Mouse (Mus musculus) lung, adult 2 months (tissue): ENCODE measurements at regions not wholly inside any gene's neighbourhood (a gene's known extent, or its start where the extent isn't known, plus 50 kb on each side); places are given as distances from the start of the nearest gene placed in this dataset.

Source experiments
- DNase-seq: peaks from one replicate; pipeline ENCODE4 v3.0.0; 2022
- H3K4me1 ChIP-seq: fragments of 200-500 bp; 2 replicates; pipeline ENCODE4 v1.6.1; 2011; ENCODE audit warnings: low read length; ENCODE audit not compliant: control insufficient read depth, insufficient read depth
- H3K4me3 ChIP-seq: fragments of 200-500 bp; replicated peaks from 2 replicates; pipeline ENCODE3; 2011; ENCODE audit warnings: low read depth, mild to moderate bottlenecking, control low read depth, low read length; ENCODE audit errors: extremely low read depth
- CTCF ChIP-seq: fragments of 200-500 bp; IDR thresholded peaks from 2 replicates; pipeline ENCODE4 v1.5.1; 2011; ENCODE audit warnings: mild to moderate bottlenecking, low read length, control low read depth; ENCODE audit not compliant: insufficient read depth
- POLR2A ChIP-seq: fragments of 200-500 bp; IDR thresholded peaks from 2 replicates; pipeline ENCODE4 v1.6.1; 2011; ENCODE audit warnings: low read depth, mild to moderate bottlenecking, control low read depth, low read length, borderline replicate concordance; ENCODE audit errors: extremely low read depth
- WGBS: fragments of 180-500 bp; shearing (Covaris S2); methylation state at CpG from one replicate; pipeline ENCODE4 v1.1.7; 2018; 5-methylcytosine and 5-hydroxymethylcytosine counted together

DNA sequence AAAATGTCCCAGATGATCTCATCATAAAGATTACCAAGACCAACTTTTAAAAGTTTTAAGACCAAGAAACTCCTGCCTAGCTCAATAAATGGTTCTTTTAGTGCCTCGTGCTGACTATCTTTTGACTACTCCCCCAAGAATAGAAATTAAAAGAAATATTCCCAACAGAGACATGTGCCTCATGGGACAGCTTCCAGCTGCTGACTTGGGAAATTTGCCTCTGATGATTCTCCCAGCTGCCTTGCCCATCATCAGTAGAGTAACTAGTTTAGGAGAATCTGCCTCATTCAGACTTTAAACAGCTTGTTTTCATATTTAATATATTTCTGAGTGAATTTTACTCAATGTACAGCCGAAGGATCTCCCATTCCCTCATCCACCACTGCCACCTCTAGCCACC is 168.7 kb upstream of the Ntm start:
- WGBS = 68% methylated on average over 2 of the region's 2 CpGs
- no peak overlapping the region for H3K4me3 ChIP-seq
- no peak for DNase-seq
- H3K4me1 ChIP-seq = no peaks in the 10 kb centered on the region
- no peak for TF ChIP-seq POLR2A
- no peak for TF ChIP-seq CTCF

DNA sequence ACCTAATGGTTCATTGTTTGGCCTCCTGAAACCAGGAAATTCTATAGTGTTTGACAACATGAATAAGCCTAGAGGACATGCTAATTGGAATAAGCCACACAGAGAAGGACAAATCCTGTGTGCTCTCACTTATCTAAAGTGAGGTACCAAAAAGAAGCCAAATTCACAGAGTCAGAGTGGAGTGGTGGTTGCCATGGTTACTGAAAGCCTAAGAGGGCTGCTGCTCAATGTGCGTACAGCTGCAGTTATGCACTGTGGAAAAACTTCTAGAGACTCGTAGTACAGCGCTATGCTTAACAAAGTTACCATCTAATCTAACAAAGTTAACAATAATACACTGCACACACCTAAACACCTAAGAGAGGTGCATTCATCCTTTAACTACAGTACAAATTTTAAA is 171.4 kb upstream of the Ntm start:
- TF ChIP-seq CTCF (no peak), POLR2A (no peak)

DNA sequence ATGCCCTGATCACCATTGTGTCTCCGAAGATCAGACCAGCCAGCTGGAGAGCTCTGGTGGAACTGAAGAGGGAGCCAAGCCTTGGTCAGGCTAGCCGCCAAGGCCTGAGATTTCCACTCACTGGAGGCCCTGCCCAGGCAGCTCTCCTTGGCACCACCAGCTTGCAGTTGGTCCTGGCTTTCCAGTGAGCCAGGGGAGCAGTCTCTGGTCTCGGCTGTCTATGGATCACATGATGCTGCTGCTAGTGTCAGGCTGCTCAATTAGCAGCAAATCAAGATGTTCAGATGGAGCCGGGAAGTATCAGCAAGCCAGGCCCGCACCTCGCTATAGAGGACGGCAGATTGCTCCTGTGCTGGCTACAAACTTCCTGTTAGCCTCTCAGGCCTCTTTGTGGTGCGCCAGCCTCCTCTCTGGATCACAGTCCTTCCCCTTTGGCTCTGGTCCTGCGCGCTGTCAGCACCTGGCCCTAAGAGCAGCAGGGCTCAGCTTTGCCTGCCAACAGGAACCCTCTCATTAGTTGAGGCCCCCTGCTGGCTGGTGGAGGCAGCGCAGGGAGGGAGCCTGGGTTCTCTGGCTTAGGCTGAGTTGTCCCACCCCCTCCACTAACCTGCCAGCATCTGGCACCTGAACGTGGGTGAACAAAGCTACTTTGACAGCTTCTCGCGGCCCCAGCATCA is 174.8 kb upstream of the Ntm start:
- no peak for TF ChIP-seq POLR2A
- TF ChIP-seq CTCF = peak; percentile 58
- Histone ChIP-seq H3K4me3 (no peak overlapping the region), H3K4me1 (no peaks in the 10 kb centered on the region; the same call in 1 of the 2 replicates)
- 12% methylated on average over 14 of the region's 14 CpGs for WGBS
- peak; percentile 83 for DNase-seq

More for the DNA sequence above, 171.4 kb upstream of the Ntm start:
- no peak overlapping the region for H3K4me3 ChIP-seq
- 65% methylated on average over 3 of the region's 3 CpGs for WGBS
- no peak for DNase-seq
- no peaks in the 10 kb centered on the region for H3K4me1 ChIP-seq

DNA sequence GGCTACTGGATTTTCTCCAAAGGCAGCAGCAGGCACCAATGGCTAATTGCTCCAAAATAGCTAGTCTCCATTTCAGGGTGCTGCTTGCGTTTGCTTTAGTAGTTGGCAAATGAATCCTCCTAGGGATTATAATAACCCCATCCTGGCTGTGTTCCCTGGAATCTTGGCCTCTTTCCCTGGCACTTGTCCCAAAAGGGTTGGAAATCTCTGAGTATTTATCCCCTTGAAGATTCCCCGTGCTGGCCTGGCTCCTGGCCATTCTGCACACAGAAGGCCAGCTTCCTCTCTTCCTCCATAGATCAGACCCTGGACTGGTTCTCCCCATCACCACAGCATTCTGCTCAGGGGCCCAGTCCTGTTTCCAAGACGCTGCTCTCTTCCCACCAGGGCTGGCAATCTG is 177.2 kb upstream of the Ntm start:
- TF ChIP-seq POLR2A (no peak), CTCF (no peak)
- H3K4me1 ChIP-seq = no peaks in the 10 kb centered on the region; the same call in 1 of the 2 replicates
- peak; percentile 39 for DNase-seq
- 18% methylated on average over 3 of the region's 3 CpGs for WGBS
- H3K4me3 ChIP-seq = no peak overlapping the region

DNA sequence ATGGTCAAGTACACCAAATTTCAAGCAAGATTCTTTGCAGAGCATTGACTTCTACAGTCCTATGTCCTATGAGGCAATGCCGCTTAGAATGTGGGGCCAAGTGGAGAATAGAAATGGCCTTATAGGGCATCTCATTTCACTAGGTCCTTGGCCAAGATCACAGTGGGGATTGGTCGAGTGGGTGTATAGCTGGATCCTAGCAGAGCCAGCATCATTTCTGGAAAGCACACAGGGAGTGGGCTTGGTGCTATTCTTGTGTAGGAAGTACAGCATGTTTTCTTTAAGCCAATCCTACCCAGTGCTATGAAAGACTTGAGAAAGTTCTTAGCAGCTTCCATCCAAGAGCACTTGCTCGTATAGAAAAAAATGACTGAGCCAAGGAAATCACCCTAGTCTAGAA is 178.2 kb upstream of the Ntm start:
- H3K4me3 ChIP-seq = no peak overlapping the region
- TF ChIP-seq CTCF (no peak), POLR2A (no peak)
- WGBS = 91% methylated on average over 3 of the region's 3 CpGs
- H3K4me1 ChIP-seq = no peaks in the 10 kb centered on the region; the same call in 1 of the 2 replicates
- DNase-seq = no peak

DNA sequence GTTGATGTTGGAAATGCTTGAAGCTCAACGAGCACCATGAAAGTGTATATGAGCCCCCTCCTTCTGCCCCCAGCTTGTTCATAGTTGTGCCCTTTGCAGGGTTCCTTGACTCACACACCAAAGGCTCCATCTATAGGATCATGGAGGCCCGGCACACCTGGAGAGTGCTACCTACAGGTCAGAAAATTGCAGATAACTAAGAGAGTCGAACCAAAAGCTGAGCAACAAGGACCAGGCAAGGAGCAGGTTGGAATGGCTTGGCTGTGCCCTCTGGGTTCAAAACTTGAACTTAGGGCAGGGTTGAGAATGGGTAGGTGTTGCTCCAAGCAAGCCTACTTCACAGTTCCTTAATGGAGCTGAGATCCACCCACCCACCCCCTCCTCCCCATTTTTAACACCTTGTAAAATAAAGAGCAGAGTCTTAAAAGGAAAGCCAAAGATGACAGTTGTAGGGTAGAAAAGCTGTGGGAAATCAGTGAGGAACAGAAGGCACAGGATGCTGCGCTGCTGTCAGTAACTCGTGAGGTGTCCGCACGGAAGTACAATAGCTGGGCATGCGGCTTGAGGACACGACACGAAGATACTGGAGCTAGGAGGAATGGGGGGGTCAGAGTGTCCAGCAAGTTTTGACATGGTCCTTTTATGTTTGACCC is 180.0 kb upstream of the Ntm start:
- TF ChIP-seq POLR2A (no peak), CTCF (no peak)
- Histone ChIP-seq H3K4me3 (no peak overlapping the region), H3K4me1 (no peaks in the 10 kb centered on the region; the same call in 1 of the 2 replicates)
- 87% methylated on average over 10 of the region's 10 CpGs for WGBS
- DNase-seq = no peak

DNA sequence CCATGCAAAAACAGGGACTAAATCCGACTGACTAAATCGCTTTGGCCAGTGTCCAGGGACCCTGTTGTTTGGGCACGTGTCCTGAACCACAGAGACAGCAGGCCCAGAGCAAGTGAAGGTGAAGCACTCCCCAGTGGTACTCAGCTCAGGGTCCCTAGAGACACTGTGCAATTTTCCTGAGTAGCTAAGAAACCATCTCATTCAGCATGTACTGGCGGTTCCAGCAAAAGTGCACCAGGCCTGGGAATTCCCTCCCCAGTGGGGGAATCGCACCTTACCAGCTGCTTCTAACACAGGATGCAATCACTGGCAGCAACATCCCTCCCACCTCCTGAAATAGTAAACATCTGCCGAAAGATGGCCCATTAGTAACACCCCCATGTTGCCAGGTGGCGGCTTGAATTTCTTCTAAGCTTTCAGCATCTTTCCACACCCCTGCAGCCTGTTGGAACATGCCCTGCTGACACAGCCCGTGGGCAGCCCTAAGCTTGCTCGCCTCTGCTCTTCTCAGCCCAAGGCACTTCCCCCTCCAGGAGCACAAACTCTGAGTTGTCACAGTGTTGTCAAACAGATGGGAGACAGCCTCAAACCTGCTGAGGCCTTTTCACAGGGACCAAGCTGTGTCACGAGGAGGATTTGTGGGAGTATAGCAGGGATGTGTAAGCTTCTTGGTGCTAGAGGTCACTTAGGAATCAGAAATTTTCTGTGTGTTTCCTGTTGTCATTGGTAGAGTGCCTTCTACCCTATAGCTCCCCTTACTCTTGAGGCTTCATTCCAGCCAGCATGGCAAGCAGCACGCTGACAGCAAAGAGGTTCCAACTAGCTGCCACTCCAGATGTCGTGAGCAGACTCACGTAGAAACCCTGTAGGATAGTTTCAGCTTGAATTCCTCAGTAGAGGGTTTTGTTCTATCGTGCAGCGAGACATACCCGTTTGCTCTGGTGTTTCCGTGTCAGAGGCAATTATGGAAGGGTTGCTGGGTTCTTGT is 186.8 kb upstream of the Ntm start:
- DNase-seq = no peak

DNA sequence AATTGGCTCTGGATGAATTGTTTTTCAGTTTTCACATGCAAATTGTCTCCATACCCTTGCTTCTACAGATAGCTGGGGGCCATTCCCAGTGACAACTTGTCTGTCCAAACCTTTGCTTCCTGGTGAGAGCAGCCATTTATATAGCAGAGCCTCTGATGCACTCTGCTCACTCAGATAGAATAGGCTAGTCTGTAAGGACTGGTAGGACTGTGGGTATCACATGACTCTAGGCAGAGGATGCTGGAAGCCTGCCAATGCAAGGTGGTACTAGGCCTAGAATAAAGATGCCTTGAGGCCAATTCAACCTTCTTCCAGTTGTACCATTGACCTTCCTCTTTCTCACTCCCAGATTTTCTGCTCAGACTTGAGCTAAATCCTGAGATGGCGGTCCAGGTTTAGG is 188.2 kb upstream of the Ntm start:
- WGBS = 89% methylated on average over 1 of the region's 1 CpGs
- H3K4me1 ChIP-seq = no peaks in the 10 kb centered on the region
- no peak for DNase-seq
- H3K4me3 ChIP-seq = no peak overlapping the region
- TF ChIP-seq POLR2A (no peak), CTCF (no peak)

More for the DNA sequence above, 186.8 kb upstream of the Ntm start:
- Histone ChIP-seq H3K4me3 (no peak overlapping the region), H3K4me1 (no peaks in the 10 kb centered on the region)
- TF ChIP-seq CTCF = no peak
- no peak for TF ChIP-seq POLR2A
- 42% methylated on average over 17 of the region's 17 CpGs for WGBS

DNA sequence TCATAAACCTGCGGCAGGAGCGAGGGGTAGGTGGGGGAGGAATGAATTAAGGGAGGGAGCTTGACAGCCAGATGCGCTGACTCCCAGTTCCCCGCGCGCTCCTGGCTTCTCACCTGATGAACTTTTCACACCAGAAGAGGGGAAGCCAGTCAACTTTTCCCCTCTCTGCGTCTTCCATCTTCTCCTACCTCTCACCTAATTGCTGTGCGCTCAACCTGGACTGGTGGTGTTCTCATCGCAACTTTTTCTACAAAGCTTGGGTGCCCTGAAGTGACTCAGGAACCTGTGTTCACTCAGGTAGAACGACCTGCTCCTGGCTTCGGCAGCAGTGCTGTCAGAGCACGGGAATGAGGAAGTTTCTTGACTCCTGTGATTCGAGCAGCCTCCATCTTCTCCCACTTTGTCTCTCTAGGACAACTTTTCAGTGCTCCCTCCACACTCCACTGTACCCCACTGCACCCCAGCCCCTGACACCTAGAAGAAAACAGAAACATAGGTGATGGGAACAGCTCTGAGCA is 203.4 kb upstream of the Ntm start:
- WGBS = 78% methylated on average over 13 of the region's 13 CpGs
- no peak for DNase-seq
- TF ChIP-seq CTCF = no peak
- TF ChIP-seq POLR2A = no peak
- Histone ChIP-seq H3K4me3 (no peak overlapping the region), H3K4me1 (no peaks in the 10 kb centered on the region)
